In the genomic region with DNA sequence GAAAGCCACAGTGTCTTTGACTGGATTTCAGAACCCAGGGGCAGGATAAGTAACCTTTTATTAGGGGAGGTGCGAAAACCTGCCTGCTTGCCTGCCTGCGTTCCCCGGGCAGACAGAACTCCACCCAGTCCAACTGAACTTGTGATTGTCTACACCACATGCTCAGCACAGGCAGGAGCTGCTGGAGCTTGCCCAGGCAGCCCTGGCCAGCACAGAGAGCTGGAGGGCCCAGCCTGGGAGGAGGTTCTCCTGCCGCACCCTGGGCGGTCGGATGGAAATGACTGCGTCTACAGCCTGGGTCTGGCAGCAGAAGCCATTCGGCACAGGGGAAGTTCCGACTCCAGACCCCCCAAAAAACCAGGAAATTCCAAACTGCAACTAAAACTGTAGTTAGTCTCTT, we compare ENCODE assay signal across 26 mouse cellular contexts.
A peak's percentile ranks its signal among the peaks of the same experiment; 100 is the strongest.
DNase-seq lines count a peak whose midpoint lies in the region; ATAC-seq and TF ChIP-seq lines count a peak whose summit lies in the region.
"Had no signal": no experiment of that assay in that cellular context is flagged by ENCODE, and none has a peak within 500 bp of the region (broad histone marks: within the 10 kb centered on the region; RNA-seq: fewer than 3 reads in every experiment).

No protein-coding gene starts in this region.

- H3K4me2 ChIP-seq in heart, embryonic 11.5 days = no peak overlapping the region
- no peak overlapping the region for H3K4me2 ChIP-seq in limb, embryonic 14.5 days (replicated peaks; ENCODE audit: low read depth, low read length, severe bottlenecking)
- H3K4me2 ChIP-seq in midbrain, embryonic 16.5 days (ENCODE audit: low read length) = no peak overlapping the region
- H3K4me2 ChIP-seq: embryonic facial prominence, embryonic 13.5 days; hindbrain, embryonic 14.5 days; liver, embryonic 11.5 days; midbrain, embryonic 15.5 days had no signal

- H3K27ac ChIP-seq in heart, embryonic 11.5 days (ENCODE audit: low read depth, low read length) = no peak overlapping the region
- H3K27ac ChIP-seq in limb, embryonic 14.5 days (replicated peaks; ENCODE audit: low read depth, low read length) = 0 out of 2 replicates have a peak overlapping the region, but pooled peaks have one; percentile 48
- no peak overlapping the region for H3K27ac ChIP-seq in midbrain, embryonic 16.5 days (ENCODE audit: low read length)
- H3K27ac ChIP-seq: embryonic facial prominence, embryonic 13.5 days; hindbrain, embryonic 14.5 days; macrophage; midbrain, embryonic 15.5 days had no signal

- no peak for TF ChIP-seq POLR2A in limb, embryonic 14.5 days (IDR thresholded peaks at IDR 0.05; ENCODE audit: borderline replicate concordance, extremely low read depth, insufficient read depth, insufficient read length)

- ATAC-seq in heart, embryonic 11.5 days (replicated peaks; ENCODE audit: insufficient number of reproducible peaks, low FRiP score, low TSS enrichment) = no peak
- ATAC-seq in limb, embryonic 14.5 days (ENCODE audit: low FRiP score, low read depth) = no peak
- ATAC-seq in midbrain, embryonic 16.5 days = no peak
- no peak for ATAC-seq in cerebellum, adult (ENCODE audit: insufficient number of reproducible peaks, low FRiP score, low TSS enrichment)
- ATAC-seq: forebrain, embryonic 14.5 days; liver, postnatal 0 days; lung, postnatal 0 days; midbrain, embryonic 15.5 days; Patski had no signal

- H3K36me3 ChIP-seq in heart, embryonic 11.5 days (ENCODE audit: control insufficient read depth, insufficient read depth, low read length) = no peaks in the 10 kb centered on the region
- H3K36me3 ChIP-seq in limb, embryonic 14.5 days (ENCODE audit: control insufficient read depth, insufficient read depth, low read length) = no peaks in the 10 kb centered on the region
- H3K36me3 ChIP-seq in midbrain, embryonic 16.5 days (ENCODE audit: control insufficient read depth, insufficient read depth, low read length) = no peaks in the 10 kb centered on the region
- H3K36me3 ChIP-seq: embryonic facial prominence, embryonic 13.5 days; G1E; midbrain, embryonic 15.5 days had no signal

- no peak overlapping the region for H3K9ac ChIP-seq in heart, embryonic 11.5 days (ENCODE audit: low read depth, low read length)
- no peak overlapping the region for H3K9ac ChIP-seq in limb, embryonic 14.5 days (ENCODE audit: low read depth, low read length, severe bottlenecking)
- no peak overlapping the region for H3K9ac ChIP-seq in midbrain, embryonic 16.5 days (ENCODE audit: low read depth, low read length)
- H3K9ac ChIP-seq: embryonic facial prominence, embryonic 13.5 days; hindbrain, embryonic 14.5 days; liver, postnatal 0 days; midbrain, embryonic 15.5 days had no signal

- no peaks in the 10 kb centered on the region for H3K27me3 ChIP-seq in heart, embryonic 11.5 days (ENCODE audit: control insufficient read depth, insufficient read depth, low read length)
- H3K27me3 ChIP-seq in limb, embryonic 14.5 days (ENCODE audit: control insufficient read depth, insufficient read depth, low read length) = no peaks in the 10 kb centered on the region
- no peaks in the 10 kb centered on the region for H3K27me3 ChIP-seq in midbrain, embryonic 16.5 days (ENCODE audit: control insufficient read depth, insufficient read depth, low read depth, low read length)
- H3K27me3 ChIP-seq: embryonic facial prominence, embryonic 13.5 days; midbrain, embryonic 15.5 days; Patski had no signal

- DNase-seq in heart, adult 18-20 months = peak; percentile 20 to 45
- DNase-seq in urinary bladder, adult 18-20 months (ENCODE audit: low spot score in 2 of 2) = peak; percentile 25
- DNase-seq in urinary bladder, postnatal 4 days (ENCODE audit: low spot score in 2 of 2) = no peak
- peak; percentile 14 for DNase-seq in gastrocnemius, postnatal 10 days
- no peak for DNase-seq in limb, embryonic 14.5 days (ENCODE audit: low spot score)
- DNase-seq: adrenal gland, adult 2 months; B cell, adult 2 months; cerebellum, adult 18-20 months; cerebellum, postnatal 14 days; kidney, adult 2 months; kidney, postnatal 36 days; liver, postnatal 0 days; thymus, adult 2 months had no signal

- H3K4me1 ChIP-seq in heart, embryonic 11.5 days (ENCODE audit: control insufficient read depth, insufficient read depth, low read length) = no peaks in the 10 kb centered on the region
- peaks cover 6% of the 10 kb centered on the region; the same call in 1 of the 2 replicates for H3K4me1 ChIP-seq in limb, embryonic 14.5 days (ENCODE audit: control insufficient read depth, insufficient read depth, low read length)
- H3K4me1 ChIP-seq in midbrain, embryonic 16.5 days (ENCODE audit: control insufficient read depth, insufficient read depth, low read length) = no peaks in the 10 kb centered on the region
- H3K4me1 ChIP-seq: embryonic facial prominence, embryonic 13.5 days; midbrain, embryonic 15.5 days had no signal

- H3K4me3 ChIP-seq in heart, embryonic 11.5 days (ENCODE audit: low read depth, low read length) = no peak overlapping the region
- no peak overlapping the region for H3K4me3 ChIP-seq in limb, embryonic 14.5 days (replicated peaks; ENCODE audit: low read length)
- no peak overlapping the region for H3K4me3 ChIP-seq in midbrain, embryonic 16.5 days (ENCODE audit: low read depth, low read length)
- H3K4me3 ChIP-seq: embryonic facial prominence, embryonic 13.5 days; midbrain, embryonic 15.5 days; myocyte had no signal

- 79% methylated on average over 9 of the region's 9 CpGs for WGBS in heart, embryonic 11.5 days (ENCODE audit: insufficient replicate concordance)
- 40% methylated on average over 9 of the region's 9 CpGs for WGBS in limb, embryonic 14.5 days
- 92% methylated on average over 9 of the region's 9 CpGs for WGBS in midbrain, embryonic 16.5 days

- H3K9me3 ChIP-seq in heart, embryonic 11.5 days (replicated peaks; ENCODE audit: control insufficient read depth, low read length) = no peaks in the 10 kb centered on the region
- H3K9me3 ChIP-seq in limb, embryonic 14.5 days (ENCODE audit: control insufficient read depth, low read length) = no peaks in the 10 kb centered on the region
- no peaks in the 10 kb centered on the region for H3K9me3 ChIP-seq in midbrain, embryonic 16.5 days (replicated peaks; ENCODE audit: control insufficient read depth, low read length, poor library complexity, severe bottlenecking)
- H3K9me3 ChIP-seq: embryonic facial prominence, embryonic 13.5 days; midbrain, embryonic 15.5 days had no signal

Comparison
In these comparisons a context has a peak if more than half of its experiments do, and no peak if none do; other contexts are left out.
1. DNase-seq: peak in heart, adult 18-20 months (2 of 2), urinary bladder, adult 18-20 months (2 of 2) and gastrocnemius, postnatal 10 days (single experiment); none in urinary bladder, postnatal 4 days (0 of 2) and limb, embryonic 14.5 days (single experiment).